Mouse (Mus musculus) forebrain, postnatal 0 days (tissue): ENCODE data around the gene CT030661.1. TPM values are rescaled to one million over a fixed set of nuclear protein-coding genes. Genes with fewer than 3 reads are reported as not detected.
"Not testable (repeated sequence)": the region's sequence is repeated elsewhere in the genome, so short reads cannot be mapped to it uniquely, and the experiment has no call there.

Experiments
- ATAC-seq: fragments of 200-750 bp; cut with Nextera tagmentation; 2 replicates; pipeline ENCODE4 v1.8.0; 2017; ENCODE audit warnings: mild to moderate bottlenecking, moderate library complexity
- DNase-seq: peaks from one replicate; pipeline ENCODE4 v3.0.0-alpha.2; 2015
- H3K27ac ChIP-seq: fragments of 300-500 bp; sonication (generic); 2 replicates; pipeline ENCODE4 v1.5.1; 2014; ENCODE audit warnings: low read depth, mild to moderate bottlenecking, antibody characterized with exemption, low read length, moderate library complexity, mixed read lengths
- H3K27me3 ChIP-seq: fragments of 300-500 bp; sonication (generic); 2 replicates; pipeline ENCODE4 v1.6.1; 2014; ENCODE audit warnings: mild to moderate bottlenecking, low read length, mixed read lengths; ENCODE audit not compliant: insufficient read depth
- H3K36me3 ChIP-seq: fragments of 300-500 bp; sonication (generic); 2 replicates; pipeline ENCODE4 v1.6.1; 2014; ENCODE audit warnings: mild to moderate bottlenecking, moderate library complexity; ENCODE audit not compliant: insufficient read depth
- H3K4me1 ChIP-seq: fragments of 300-500 bp; sonication (generic); 2 replicates; pipeline ENCODE4 v1.6.1; 2014; ENCODE audit warnings: antibody characterized with exemption; ENCODE audit not compliant: insufficient read depth
- H3K4me2 ChIP-seq: fragments of 300-500 bp; sonication (generic); 2 replicates; pipeline ENCODE4 v1.6.1; 2014; ENCODE audit warnings: low read depth, mild to moderate bottlenecking, moderate library complexity
- H3K4me3 ChIP-seq: fragments of 300-500 bp; sonication (generic); 2 replicates; pipeline ENCODE4 v1.5.1; 2014; ENCODE audit warnings: low read depth, low read length, mixed read lengths
- H3K9ac ChIP-seq: fragments of 300-500 bp; sonication (generic); 2 replicates; pipeline ENCODE4 v1.6.1; 2014; ENCODE audit warnings: mild to moderate bottlenecking
- H3K9me3 ChIP-seq: fragments of 300-500 bp; sonication (generic); 2 replicates; pipeline ENCODE4 v1.6.1; 2016; ENCODE audit warnings: low read length
- CTCF ChIP-seq: sonication (generic); IDR thresholded peaks from 2 replicates; pipeline ENCODE4 v1.5.1; 2016; ENCODE audit warnings: antibody characterized with exemption, control low read depth, low read depth
- WGBS: fragments of 180-500 bp; shearing (Covaris S2); extraction: QIAGEN DNeasy Blood & Tissue Kit; methylation state at CpG from one replicate; pipeline ENCODE4 v1.1.7; 2014; 5-methylcytosine and 5-hydroxymethylcytosine counted together
- polyA plus RNA-seq: library from polyadenylated mRNA; unstranded; fragments of >200 nt; fragmentation: Nextera tagmentation; extraction: Ambion mirVana; gene quantifications from 2 replicates; pipeline ENCODE4 v1.2.1, GENCODE M21; 2015
- total RNA-seq: library from RNA; depleted of rRNA; stranded (reverse); fragments of >200 nt; gene quantifications from 2 replicates; pipeline ENCODE4 v1.2.3, GENCODE M21; 2014; rRNA removed

Gene CT030661.1
- total RNA-seq = 12.8 and 17.9 TPM in 2 replicates
- polyA plus RNA-seq = 8.6 and 11.0 TPM in 2 replicates

GRCm38 (mm10) chr17:22314730-22315226, at the start of gene CT030661.1:
Gene CT030661.1 (minus strand): TSS chr17:22314837.
- DNase-seq = peak; percentile 97
- under 1% methylated on average over 20 of the region's 20 CpGs for WGBS
- Histone ChIP-seq H3K27ac (peak within 1 kb of the TSS; percentile 59; the same call in 1 of the 2 replicates), H3K4me2 (peak within 1 kb of the TSS; percentile 56), H3K4me3 (peak within 1 kb of the TSS; percentile 47), H3K9ac (peak within 1 kb of the TSS; percentile 72)
- 0 out of 2 replicates have a peak, but pooled peaks have one; percentile 3 for TF ChIP-seq CTCF
- ATAC-seq = peak; percentile 100
- not testable (repeated sequence) for H3K36me3 ChIP-seq, H3K9me3 ChIP-seq, H3K27me3 ChIP-seq, H3K4me1 ChIP-seq

GRCm38 (mm10) chr17:22363895-22364294, 49.3 kb upstream of the CT030661.1 start:
- no peak for TF ChIP-seq CTCF
- no peak overlapping the region for H3K4me3 ChIP-seq
- ATAC-seq = no peak
- no peaks in the 10 kb centered on the region for H3K27me3 ChIP-seq
- no peak for DNase-seq
- no peaks in the 10 kb centered on the region; the same call in 1 of the 2 replicates for H3K36me3 ChIP-seq
- no peak overlapping the region for H3K27ac ChIP-seq
- H3K9me3 ChIP-seq = no peaks in the 10 kb centered on the region; the same call in 1 of the 2 replicates
- H3K9ac ChIP-seq = no peak overlapping the region
- WGBS = 96% methylated on average over 3 of the region's 3 CpGs
- no peak overlapping the region for H3K4me2 ChIP-seq
- H3K4me1 ChIP-seq = peaks cover 11% of the 10 kb centered on the region; the same call in 1 of the 2 replicates

GRCm38 (mm10) chr17:22361101-22361781, 46.6 kb upstream of the CT030661.1 start, which contains the start of the genes Zfp944 and Zfp758:
Gene Zfp944 (minus strand): TSS chr17:22361400.
Gene Zfp758 (plus strand): TSS chr17:22361453.
- H3K27ac ChIP-seq, H3K27me3 ChIP-seq, H3K9me3 ChIP-seq, H3K36me3 ChIP-seq: not testable (repeated sequence)
- peak; percentile 52 for DNase-seq
- under 1% methylated on average over 30 of the region's 43 CpGs for WGBS
- Histone ChIP-seq H3K4me1 (peaks cover 11% of the 10 kb centered on the region; the same call in 1 of the 2 replicates), H3K4me3 (peak within 1 kb of the TSS; percentile 50), H3K4me2 (peak within 1 kb of the TSS; percentile 47), H3K9ac (peak within 1 kb of the TSS; percentile 65)
- peak; percentile 97 for ATAC-seq

GRCm38 (mm10) chr17:22360572-22360971, 45.9 kb upstream of the CT030661.1 start:
- no peak for TF ChIP-seq CTCF
- ATAC-seq = 0 out of 2 replicates have a peak, but pooled peaks have one; percentile 0

GRCm38 (mm10) chr17:22352794-22353193, 38.2 kb upstream of the CT030661.1 start:
- no peak overlapping the region for H3K27ac ChIP-seq
- no peak overlapping the region for H3K4me2 ChIP-seq
- DNase-seq (peak; percentile 24), ATAC-seq (no peak)
- H3K4me1 ChIP-seq = no peaks in the 10 kb centered on the region
- no peaks in the 10 kb centered on the region for H3K27me3 ChIP-seq
- H3K9ac ChIP-seq = no peak overlapping the region
- no peaks in the 10 kb centered on the region for H3K9me3 ChIP-seq
- peaks cover 16% of the 10 kb centered on the region for H3K36me3 ChIP-seq
- H3K4me3 ChIP-seq = no peak overlapping the region
- peak; percentile 71 for TF ChIP-seq CTCF

More at GRCm38 (mm10) chr17:22360572-22360971, 45.9 kb upstream of the CT030661.1 start:
- peak overlapping the region; percentile 65 for H3K9ac ChIP-seq
- DNase-seq = no peak
- peak overlapping the region; percentile 47 for H3K4me2 ChIP-seq
- H3K27me3 ChIP-seq = no peaks in the 10 kb centered on the region
- WGBS = 29% methylated on average over 5 of the region's 5 CpGs
- peaks cover 10% of the 10 kb centered on the region for H3K36me3 ChIP-seq
- no peaks in the 10 kb centered on the region for H3K9me3 ChIP-seq
- no peak overlapping the region for H3K27ac ChIP-seq
- H3K4me3 ChIP-seq = peak overlapping the region; percentile 50
- peaks cover 11% of the 10 kb centered on the region; the same call in 1 of the 2 replicates for H3K4me1 ChIP-seq

- not testable (repeated sequence) for H3K36me3 ChIP-seq, DNase-seq, H3K9me3 ChIP-seq, H3K4me1 ChIP-seq, ATAC-seq, H3K27me3 ChIP-seq
- 14% methylated on average over 2 of the region's 2 CpGs for WGBS
- Histone ChIP-seq H3K4me2 (peak overlapping the region; percentile 56), H3K9ac (peak overlapping the region; percentile 72), H3K4me3 (peak overlapping the region; percentile 47), H3K27ac (peak overlapping the region; percentile 45; the same call in 1 of the 2 replicates)
Observed at GRCm38 (mm10) chr17:22315247-22315646, 610 bp upstream of the CT030661.1 start.

GRCm38 (mm10) chr17:22314219-22314618, 418 bp downstream of the CT030661.1 start:
- DNase-seq, H3K27ac ChIP-seq, H3K4me1 ChIP-seq, H3K9me3 ChIP-seq, H3K27me3 ChIP-seq, H3K36me3 ChIP-seq: not testable (repeated sequence)
- H3K4me2 ChIP-seq = peak overlapping the region; percentile 56
- peak; percentile 58 for ATAC-seq
- H3K9ac ChIP-seq = peak overlapping the region; percentile 72
- peak overlapping the region; percentile 47 for H3K4me3 ChIP-seq
- 2% methylated on average over 3 of the region's 3 CpGs for WGBS

Other genes starting within 250 kb of the CT030661.1 start
- 1.9 and 2.6 TPM in 2 replicates for gene Zfp947, start 148.6 kb downstream of the CT030661.1 start, total RNA-seq
- gene Zfp947, start 148.6 kb downstream of the CT030661.1 start, polyA plus RNA-seq = 1.3 and 1.5 TPM in 2 replicates
- gene Zfp994, start 89.2 kb downstream of the CT030661.1 start, total RNA-seq = 5.1 and 5.7 TPM in 2 replicates
- gene Zfp994, start 89.2 kb downstream of the CT030661.1 start, polyA plus RNA-seq = 1.8 and 2.3 TPM in 2 replicates
- gene Zfp944, start 46.6 kb upstream of the CT030661.1 start, total RNA-seq = 12.1 and 12.9 TPM in 2 replicates
- 10.1 and 11.6 TPM in 2 replicates for gene Zfp944, start 46.6 kb upstream of the CT030661.1 start, polyA plus RNA-seq
- 10.0 and 10.7 TPM in 2 replicates for gene Zfp758, start 46.6 kb upstream of the CT030661.1 start, total RNA-seq
- 3.8 and 6.3 TPM in 2 replicates for gene Zfp758, start 46.6 kb upstream of the CT030661.1 start, polyA plus RNA-seq
- gene Zfp946, start 109.4 kb upstream of the CT030661.1 start, total RNA-seq = 16.8 and 18.1 TPM in 2 replicates
- gene Zfp946, start 109.4 kb upstream of the CT030661.1 start, polyA plus RNA-seq = 18.3 and 25.1 TPM in 2 replicates